Mouse (Mus musculus) megakaryocyte, embryonic 14.5 days (primary cell): ENCODE results near the gene Obp2a.

Experiments
- FLI1 ChIP-seq: IDR thresholded peaks from 2 replicates; pipeline ENCODE4 v1.6.1; 2012; ENCODE audit warnings: low read length, inconsistent platforms, mixed read lengths
- GATA1 ChIP-seq: IDR thresholded peaks from 3 replicates; pipeline ENCODE4 v1.6.1; 2012; ENCODE audit warnings: mixed read lengths, low read length, inconsistent platforms, borderline replicate concordance

GRCm38 (mm10) chr2:25657246-25657645 lies 42.6 kb upstream of the Obp2a start:
- TF ChIP-seq GATA1 (no peak), FLI1 (no peak)
